Mouse (Mus musculus): ENCODE measurements around the gene Ap3d1. TPM values are rescaled to one million over a fixed set of nuclear protein-coding genes. Genes with fewer than 3 reads are reported as not detected.

The Ap3d1 gene
- 57.1 and 62.5 TPM in 2 replicates for polyA plus RNA-seq (2016; fragmentation: Nextera tagmentation; extraction: Ambion mirVana)

- peak; percentile 98 for DNase-seq (ENCODE audit: low spot score)
- 3% methylated on average over 25 of the region's 25 CpGs for WGBS
Observed at GRCm38 (mm10) chr10:80742180-80742978, at the start of gene Ap3d1. TSS of gene Ap3d1 (minus strand) at chr10:80742264.

GRCm38 (mm10) chr10:80791476-80792174, 49.6 kb upstream of the Ap3d1 start:
- Histone ChIP-seq H3K36me3 (peaks cover 100% of the 10 kb centered on the region), H3K4me3 (peak overlapping the region; percentile 27; the same call in 1 of the 2 replicates), H3K9me3 (replicated peaks) (no peaks in the 10 kb centered on the region), H3K4me1 (peaks cover 15% of the 10 kb centered on the region), H3K27ac (replicated peaks) (no peak overlapping the region; the same call in 1 of the 2 replicates), H3K27me3 (ENCODE audit: low read depth, poor library complexity, severe bottlenecking) (no peaks in the 10 kb centered on the region)
- WGBS: 85% methylated on average over 33 of the region's 33 CpGs
- no peak for DNase-seq (ENCODE audit: low spot score)

More at GRCm38 (mm10) chr10:80742180-80742978, at the start of gene Ap3d1:
- no peaks in the 10 kb centered on the region for H3K27me3 ChIP-seq (ENCODE audit: low read depth, poor library complexity, severe bottlenecking)
- H3K4me1 ChIP-seq: peaks cover 35% of the 10 kb centered on the region
- H3K36me3 ChIP-seq: peaks cover 25% of the 10 kb centered on the region
- H3K9me3 ChIP-seq (replicated peaks): no peaks in the 10 kb centered on the region
- peak within 1 kb of the TSS; percentile 94 for H3K27ac ChIP-seq (replicated peaks)
- peak within 1 kb of the TSS; percentile 99 for H3K4me3 ChIP-seq

GRCm38 (mm10) chr10:80790761-80791404, 48.8 kb upstream of the Ap3d1 start:
- peaks cover 100% of the 10 kb centered on the region for H3K36me3 ChIP-seq
- 89% methylated on average over 19 of the region's 19 CpGs for WGBS
- no peaks in the 10 kb centered on the region for H3K27me3 ChIP-seq (ENCODE audit: low read depth, poor library complexity, severe bottlenecking)

GRCm38 (mm10) chr10:80787517-80787916, 45.5 kb upstream of the Ap3d1 start:
- no peaks in the 10 kb centered on the region for H3K27me3 ChIP-seq (ENCODE audit: low read depth, poor library complexity, severe bottlenecking)
- no peak overlapping the region for H3K27ac ChIP-seq (replicated peaks)
- no peaks in the 10 kb centered on the region for H3K9me3 ChIP-seq (replicated peaks)
- peaks cover 100% of the 10 kb centered on the region for H3K36me3 ChIP-seq
- no peak overlapping the region for H3K4me3 ChIP-seq
- DNase-seq (ENCODE audit: low spot score): no peak
- WGBS: 94% methylated on average over 2 of the region's 2 CpGs
- H3K4me1 ChIP-seq: no peaks in the 10 kb centered on the region

More at GRCm38 (mm10) chr10:80790761-80791404, 48.8 kb upstream of the Ap3d1 start:
- no peaks in the 10 kb centered on the region for H3K9me3 ChIP-seq (replicated peaks)
- H3K27ac ChIP-seq (replicated peaks): no peak overlapping the region; the same call in 1 of the 2 replicates
- DNase-seq (ENCODE audit: low spot score): no peak
- peaks cover 7% of the 10 kb centered on the region; the same call in 1 of the 2 replicates for H3K4me1 ChIP-seq
- H3K4me3 ChIP-seq: peak overlapping the region; percentile 27; the same call in 1 of the 2 replicates

- H3K36me3 ChIP-seq: peaks cover 100% of the 10 kb centered on the region
- 0 out of 2 replicates have a peak overlapping the region, but pooled peaks have one; percentile 1 for H3K4me3 ChIP-seq
- DNase-seq (ENCODE audit: low spot score): no peak
- H3K9me3 ChIP-seq (replicated peaks): no peaks in the 10 kb centered on the region
- WGBS: 94% methylated on average over 11 of the region's 11 CpGs
- H3K27ac ChIP-seq (replicated peaks): no peak overlapping the region
- no peaks in the 10 kb centered on the region for H3K27me3 ChIP-seq (ENCODE audit: low read depth, poor library complexity, severe bottlenecking)
- no peaks in the 10 kb centered on the region for H3K4me1 ChIP-seq
Observed at GRCm38 (mm10) chr10:80785963-80786362, 43.9 kb upstream of the Ap3d1 start.

GRCm38 (mm10) chr10:80784871-80785270, 42.8 kb upstream of the Ap3d1 start:
- no peak overlapping the region for H3K27ac ChIP-seq (replicated peaks)
- H3K27me3 ChIP-seq (ENCODE audit: low read depth, poor library complexity, severe bottlenecking): no peaks in the 10 kb centered on the region
- DNase-seq (ENCODE audit: low spot score): no peak
- H3K9me3 ChIP-seq (replicated peaks): no peaks in the 10 kb centered on the region
- peaks cover 100% of the 10 kb centered on the region for H3K36me3 ChIP-seq
- H3K4me3 ChIP-seq: no peak overlapping the region
- 77% methylated on average over 12 of the region's 12 CpGs for WGBS
- H3K4me1 ChIP-seq: no peaks in the 10 kb centered on the region

- H3K36me3 ChIP-seq: peaks cover 100% of the 10 kb centered on the region
- no peak overlapping the region for H3K4me3 ChIP-seq
- H3K9me3 ChIP-seq (replicated peaks): no peaks in the 10 kb centered on the region
- H3K4me1 ChIP-seq: no peaks in the 10 kb centered on the region
- no peak for DNase-seq (ENCODE audit: low spot score)
- no peaks in the 10 kb centered on the region for H3K27me3 ChIP-seq (ENCODE audit: low read depth, poor library complexity, severe bottlenecking)
- H3K27ac ChIP-seq (replicated peaks): no peak overlapping the region
- WGBS: 95% methylated on average over 2 of the region's 2 CpGs
Observed at GRCm38 (mm10) chr10:80784302-80784701, 42.2 kb upstream of the Ap3d1 start.

GRCm38 (mm10) chr10:80779565-80779964, 37.5 kb upstream of the Ap3d1 start:
- Histone ChIP-seq H3K4me1 (0 out of 2 replicates have a peak, but pooled peaks cover 2% of the 10 kb centered on the region), H3K36me3 (peaks cover 100% of the 10 kb centered on the region), H3K27me3 (ENCODE audit: low read depth, poor library complexity, severe bottlenecking) (no peaks in the 10 kb centered on the region), H3K27ac (replicated peaks) (no peak overlapping the region), H3K9me3 (replicated peaks) (no peaks in the 10 kb centered on the region), H3K4me3 (no peak overlapping the region)
- DNase-seq (ENCODE audit: low spot score): no peak

- 97% methylated on average over 5 of the region's 5 CpGs for WGBS
- DNase-seq (ENCODE audit: low spot score): no peak
- Histone ChIP-seq H3K36me3 (peaks cover 100% of the 10 kb centered on the region), H3K9me3 (replicated peaks) (no peaks in the 10 kb centered on the region), H3K27ac (replicated peaks) (no peak overlapping the region), H3K4me1 (0 out of 2 replicates have a peak, but pooled peaks cover 5% of the 10 kb centered on the region), H3K4me3 (no peak overlapping the region), H3K27me3 (ENCODE audit: low read depth, poor library complexity, severe bottlenecking) (no peaks in the 10 kb centered on the region)
Observed at GRCm38 (mm10) chr10:80777123-80777522, 35.1 kb upstream of the Ap3d1 start.

GRCm38 (mm10) chr10:80776358-80776869, 34.4 kb upstream of the Ap3d1 start:
- WGBS: 88% methylated on average over 6 of the region's 6 CpGs
- Histone ChIP-seq H3K9me3 (replicated peaks) (no peaks in the 10 kb centered on the region), H3K36me3 (peaks cover 100% of the 10 kb centered on the region), H3K4me3 (no peak overlapping the region), H3K27ac (replicated peaks) (no peak overlapping the region), H3K27me3 (ENCODE audit: low read depth, poor library complexity, severe bottlenecking) (no peaks in the 10 kb centered on the region), H3K4me1 (0 out of 2 replicates have a peak, but pooled peaks cover 5% of the 10 kb centered on the region)
- no peak for DNase-seq (ENCODE audit: low spot score)

GRCm38 (mm10) chr10:80775731-80776130, 33.7 kb upstream of the Ap3d1 start:
- H3K9me3 ChIP-seq (replicated peaks): no peaks in the 10 kb centered on the region
- no peak overlapping the region for H3K4me3 ChIP-seq
- no peak for DNase-seq (ENCODE audit: low spot score)
- H3K4me1 ChIP-seq: 0 out of 2 replicates have a peak, but pooled peaks cover 5% of the 10 kb centered on the region
- WGBS: 93% methylated on average over 4 of the region's 4 CpGs
- H3K27me3 ChIP-seq (ENCODE audit: low read depth, poor library complexity, severe bottlenecking): no peaks in the 10 kb centered on the region
- peaks cover 100% of the 10 kb centered on the region for H3K36me3 ChIP-seq
- no peak overlapping the region for H3K27ac ChIP-seq (replicated peaks)

- Histone ChIP-seq H3K36me3 (peaks cover 100% of the 10 kb centered on the region), H3K27me3 (ENCODE audit: low read depth, poor library complexity, severe bottlenecking) (no peaks in the 10 kb centered on the region), H3K27ac (replicated peaks) (no peak overlapping the region), H3K9me3 (replicated peaks) (no peaks in the 10 kb centered on the region), H3K4me1 (0 out of 2 replicates have a peak, but pooled peaks cover 5% of the 10 kb centered on the region), H3K4me3 (no peak overlapping the region)
- 93% methylated on average over 4 of the region's 4 CpGs for WGBS
- DNase-seq (ENCODE audit: low spot score): no peak
Observed at GRCm38 (mm10) chr10:80774981-80775380, 32.9 kb upstream of the Ap3d1 start.

All from midbrain, embryonic 10.5 days (tissue).